ENCODE assay signal across 14 mouse cellular contexts in the genomic region with DNA sequence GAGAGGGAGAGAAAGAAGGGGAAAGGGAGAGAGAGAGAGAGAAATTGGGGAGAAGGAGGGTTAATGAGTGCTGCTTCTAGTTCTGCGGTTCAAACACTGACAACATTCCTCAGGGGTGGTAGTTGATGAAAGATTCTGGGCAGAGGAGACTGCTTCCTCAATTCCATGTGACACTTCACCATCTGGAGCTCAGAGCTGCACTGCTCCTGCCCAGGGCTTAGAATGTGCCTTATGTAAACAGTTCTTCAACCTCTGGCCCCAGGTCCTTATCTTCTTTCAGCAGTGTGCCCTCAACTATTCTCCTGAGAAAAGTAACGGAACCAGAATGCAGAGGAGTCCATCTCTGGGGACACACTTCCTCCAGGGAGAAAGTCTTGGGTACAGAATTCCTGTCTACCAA. TPM values are rescaled to one million over a fixed set of nuclear protein-coding genes. Genes with fewer than 3 reads are reported as not detected.
DNase-seq lines count a peak whose midpoint lies in the region; ATAC-seq and TF ChIP-seq lines count a peak whose summit lies in the region.
"Had no signal": no experiment of that assay in that cellular context is flagged by ENCODE, and none has a peak within 500 bp of the region (broad histone marks: within the 10 kb centered on the region; RNA-seq: fewer than 3 reads in every experiment).

No protein-coding gene starts in this region.

- peak; percentile 64; the same call in 1 of the 2 replicates for ATAC-seq in heart, postnatal 0 days (ENCODE audit: insufficient read depth, low read depth)
- ATAC-seq: intestine, embryonic 16.5 days; liver, embryonic 12.5 days had no signal

- H3K4me2 ChIP-seq in heart, postnatal 0 days (ENCODE audit: low read depth, low read length), result no peak overlapping the region
- H3K4me2 ChIP-seq: liver, embryonic 12.5 days had no signal

- no peak overlapping the region for H3K9ac ChIP-seq in heart, postnatal 0 days (replicated peaks; ENCODE audit: low read depth, low read length)
- H3K9ac ChIP-seq: liver, embryonic 12.5 days had no signal

- no peaks in the 10 kb centered on the region for H3K9me3 ChIP-seq in heart, postnatal 0 days (replicated peaks; ENCODE audit: control insufficient read depth, low read length)
- H3K9me3 ChIP-seq: liver, embryonic 12.5 days; midbrain, embryonic 10.5 days had no signal

- no peak overlapping the region for H3K4me3 ChIP-seq in heart, postnatal 0 days (ENCODE audit: low read depth, low read length)
- H3K4me3 ChIP-seq: liver, embryonic 12.5 days; midbrain, embryonic 10.5 days had no signal

- no peak overlapping the region for H3K27ac ChIP-seq in heart, postnatal 0 days (ENCODE audit: low read depth)
- H3K27ac ChIP-seq: kidney, postnatal 0 days; liver, embryonic 12.5 days; midbrain, embryonic 10.5 days had no signal

- no peak for TF ChIP-seq EP300 in heart, postnatal 0 days (IDR thresholded peaks at IDR 0.05; ENCODE audit: low read depth)

- DNase-seq in heart, postnatal 0 days (ENCODE audit: low spot score), result peak; percentile 9
- no peak for DNase-seq in heart, adult 8-10 months (ENCODE audit: low spot score)
- DNase-seq in 3T3-L1 (ENCODE audit: low read depth, low spot score), result peak; percentile 43
- peak; percentile 52 for DNase-seq in brain, adult 2 months (ENCODE audit: low read depth, low spot score)
- DNase-seq in lung, postnatal 10 days, result peak; percentile 51
- DNase-seq in cerebellum, adult 8-10 months, result no peak
- DNase-seq in T-cell, adult 2 months (ENCODE audit: low spot score), result no peak
- DNase-seq: cerebellum, adult 9-10 months; heart, adult 18-20 months had no signal

- H3K4me1 ChIP-seq in heart, postnatal 0 days (ENCODE audit: control insufficient read depth, insufficient read depth), result 0 out of 2 replicates have a peak, but pooled peaks cover 8% of the 10 kb centered on the region
- H3K4me1 ChIP-seq: liver, embryonic 12.5 days; midbrain, embryonic 10.5 days had no signal

- H3K36me3 ChIP-seq in heart, postnatal 0 days (replicated peaks; ENCODE audit: control insufficient read depth, insufficient read depth, low read length), result no peaks in the 10 kb centered on the region
- H3K36me3 ChIP-seq: liver, embryonic 12.5 days; midbrain, embryonic 10.5 days had no signal

- TF ChIP-seq CTCF in heart, postnatal 0 days (IDR thresholded peaks at IDR 0.05; ENCODE audit: low read depth), result no peak

- H3K27me3 ChIP-seq in heart, postnatal 0 days (ENCODE audit: control insufficient read depth, insufficient read depth, low read length), result no peaks in the 10 kb centered on the region
- H3K27me3 ChIP-seq: liver, embryonic 12.5 days had no signal

- 10% methylated on average over 2 of the region's 2 CpGs for WGBS in heart, postnatal 0 days

RNA-seq across cellular contexts. Expression of a gene that starts 43.3 kb away (rescaled TPM):
- not detected in 2 replicates for total RNA-seq in heart, postnatal 0 days (2014; rRNA removed; ENCODE audit: low replicate concordance)
- polyA plus RNA-seq in heart, postnatal 0 days (2015; fragmentation: Nextera tagmentation; extraction: Ambion mirVana), result not detected in 2 replicates
- not detected for total RNA-seq in heart, adult 8-10 months (2022)
- total RNA-seq: heart, adult 18-20 months had no signal
- polyA plus RNA-seq: intestine, embryonic 16.5 days; kidney, postnatal 0 days; liver, embryonic 12.5 days; spleen, adult 2 months had no signal

Comparison
In these comparisons a context has a peak if more than half of its experiments do, and no peak if none do; other contexts are left out.
1. DNase-seq: peak in heart, postnatal 0 days (single experiment), 3T3-L1 (single experiment), brain, adult 2 months (single experiment) and lung, postnatal 10 days (single experiment); none in heart, adult 8-10 months (single experiment), cerebellum, adult 8-10 months (single experiment) and T-cell, adult 2 months (single experiment).